Mouse (Mus musculus) stomach, embryonic 16.5 days (tissue): ENCODE data around the gene Naglu. TPM values are rescaled to one million over a fixed set of nuclear protein-coding genes. Genes with fewer than 3 reads are reported as not detected.

Experiments used
- ATAC-seq: fragments of 200-750 bp; cut with Nextera tagmentation; 2 replicates; pipeline ENCODE4 v1.8.0; 2017; ENCODE audit warnings: moderate number of reproducible peaks, moderate TSS enrichment; ENCODE audit not compliant: insufficient read depth, low FRiP score
- H3K27ac ChIP-seq: fragments of 300-500 bp; sonication (generic); 2 replicates; pipeline ENCODE4 v1.5.1; 2014; ENCODE audit warnings: low read length
- H3K27me3 ChIP-seq: fragments of 300-500 bp; sonication (generic); 2 replicates; pipeline ENCODE4 v1.6.1; 2014; ENCODE audit warnings: low read length, control low read depth, mixed read lengths; ENCODE audit not compliant: control insufficient read depth, insufficient read depth
- H3K36me3 ChIP-seq: fragments of 300-500 bp; sonication (generic); 2 replicates; pipeline ENCODE4 v1.6.1; 2014; ENCODE audit warnings: low read length; ENCODE audit not compliant: control insufficient read depth, insufficient read depth
- H3K4me1 ChIP-seq: fragments of 300-500 bp; sonication (generic); 2 replicates; pipeline ENCODE4 v1.6.1; 2014; ENCODE audit warnings: low read length, control low read depth, mixed read lengths; ENCODE audit not compliant: control insufficient read depth, insufficient read depth
- H3K4me2 ChIP-seq: fragments of 300-500 bp; sonication (generic); 2 replicates; pipeline ENCODE4 v1.6.1; 2014; ENCODE audit warnings: low read depth, low read length, mixed read lengths
- H3K4me3 ChIP-seq: fragments of 300-500 bp; sonication (generic); replicated peaks from 2 replicates; pipeline ENCODE4 v1.5.1; 2014; ENCODE audit warnings: mild to moderate bottlenecking, low read length
- H3K9ac ChIP-seq: fragments of 300-500 bp; sonication (generic); 2 replicates; pipeline ENCODE4 v1.6.1; 2014; ENCODE audit warnings: low read length
- H3K9me3 ChIP-seq: fragments of 300-500 bp; sonication (generic); replicated peaks from 2 replicates; pipeline ENCODE4 v1.6.1; 2016; ENCODE audit warnings: low read length, control low read depth; ENCODE audit not compliant: control insufficient read depth
- WGBS: fragments of 180-500 bp; shearing (Covaris S2); extraction: QIAGEN DNeasy Blood & Tissue Kit; methylation state at CpG from one replicate; pipeline ENCODE4 v1.1.7; 2014; 5-methylcytosine and 5-hydroxymethylcytosine counted together
- polyA plus RNA-seq: library from polyadenylated mRNA; unstranded; fragments of >200 nt; fragmentation: Nextera tagmentation; extraction: Ambion mirVana; gene quantifications from 2 replicates; pipeline ENCODE4 v1.2.1, GENCODE M21; 2015

The Naglu gene
- polyA plus RNA-seq, 1 experiment from 2014 or later = 17.2 TPM

GRCm38 (mm10) chr11:101084811-101085210, 15.0 kb downstream of the Naglu start:
- H3K27me3 ChIP-seq = peaks cover 11% of the 10 kb centered on the region; the same call in 1 of the 2 replicates
- H3K9ac ChIP-seq = 0 out of 2 replicates have a peak overlapping the region, but pooled peaks have one; percentile 12
- no peaks in the 10 kb centered on the region for H3K9me3 ChIP-seq
- ATAC-seq = no peak
- H3K4me3 ChIP-seq = no peak overlapping the region
- H3K36me3 ChIP-seq = no peaks in the 10 kb centered on the region
- H3K27ac ChIP-seq = no peak overlapping the region
- peaks cover 36% of the 10 kb centered on the region for H3K4me1 ChIP-seq
- WGBS = 92% methylated on average over 12 of the region's 12 CpGs
- H3K4me2 ChIP-seq = no peak overlapping the region

- Histone ChIP-seq H3K27me3 (0 out of 2 replicates have a peak, but pooled peaks cover 2% of the 10 kb centered on the region), H3K27ac (peak overlapping the region; percentile 90; the same call in 1 of the 2 replicates), H3K9me3 (no peaks in the 10 kb centered on the region), H3K4me2 (peak overlapping the region; percentile 81; the same call in 1 of the 2 replicates), H3K36me3 (peaks cover 4% of the 10 kb centered on the region; the same call in 1 of the 2 replicates), H3K9ac (peak overlapping the region; percentile 64; the same call in 1 of the 2 replicates), H3K4me1 (peaks cover 34% of the 10 kb centered on the region), H3K4me3 (no peak overlapping the region)
- 91% methylated on average over 18 of the region's 18 CpGs for WGBS
- ATAC-seq = no peak
These were observed 16.0 kb downstream of the Naglu start for GRCm38 (mm10) chr11:101085617-101086322.

- H3K4me3 ChIP-seq = peak overlapping the region; percentile 73
These were observed 16.5 kb downstream of the Naglu start for GRCm38 (mm10) chr11:101086323-101086674.

GRCm38 (mm10) chr11:101086756-101087681, 17.2 kb downstream of the Naglu start, which contains the start of gene Mlx:
Mlx (plus strand) TSS chr11:101087277.
- Histone ChIP-seq H3K9ac (peak within 1 kb of the TSS; percentile 89), H3K4me3 (peak within 1 kb of the TSS; percentile 73), H3K27ac (peak within 1 kb of the TSS; percentile 90), H3K27me3 (no peaks in the 10 kb centered on the region), H3K9me3 (no peaks in the 10 kb centered on the region), H3K4me1 (peaks cover 28% of the 10 kb centered on the region), H3K4me2 (peak within 1 kb of the TSS; percentile 81), H3K36me3 (peaks cover 7% of the 10 kb centered on the region; the same call in 1 of the 2 replicates)
- ATAC-seq = peak; percentile 86
- 2% methylated on average over 52 of the region's 52 CpGs for WGBS

More at GRCm38 (mm10) chr11:101086323-101086674, 16.5 kb downstream of the Naglu start:
- peaks cover 34% of the 10 kb centered on the region for H3K4me1 ChIP-seq
- WGBS = 74% methylated on average over 6 of the region's 6 CpGs
- H3K9ac ChIP-seq = peak overlapping the region; percentile 64
- no peaks in the 10 kb centered on the region for H3K9me3 ChIP-seq
- ATAC-seq = no peak
- H3K27me3 ChIP-seq = no peaks in the 10 kb centered on the region
- H3K36me3 ChIP-seq = peaks cover 4% of the 10 kb centered on the region; the same call in 1 of the 2 replicates
- H3K4me2 ChIP-seq = peak overlapping the region; percentile 81
- H3K27ac ChIP-seq = peak overlapping the region; percentile 90

GRCm38 (mm10) chr11:101087682-101088055, 17.9 kb downstream of the Naglu start:
- Histone ChIP-seq H3K9ac (peak overlapping the region; percentile 89), H3K9me3 (no peaks in the 10 kb centered on the region), H3K36me3 (peaks cover 11% of the 10 kb centered on the region; the same call in 1 of the 2 replicates), H3K4me3 (peak overlapping the region; percentile 73), H3K27ac (peak overlapping the region; percentile 90), H3K27me3 (no peaks in the 10 kb centered on the region), H3K4me1 (peaks cover 28% of the 10 kb centered on the region), H3K4me2 (peak overlapping the region; percentile 81)
- WGBS = 5% methylated on average over 8 of the region's 8 CpGs
- ATAC-seq = no peak

GRCm38 (mm10) chr11:101089931-101090330, 20.1 kb downstream of the Naglu start:
- 85% methylated on average over 1 of the region's 1 CpGs for WGBS
- no peak for ATAC-seq
- Histone ChIP-seq H3K27ac (no peak overlapping the region), H3K9ac (no peak overlapping the region), H3K27me3 (no peaks in the 10 kb centered on the region), H3K4me3 (no peak overlapping the region), H3K4me2 (no peak overlapping the region), H3K9me3 (no peaks in the 10 kb centered on the region), H3K4me1 (peaks cover 27% of the 10 kb centered on the region), H3K36me3 (peaks cover 11% of the 10 kb centered on the region; the same call in 1 of the 2 replicates)

- peak overlapping the region; percentile 98 for H3K4me2 ChIP-seq
- peak overlapping the region; percentile 93 for H3K4me3 ChIP-seq
- H3K9me3 ChIP-seq = no peaks in the 10 kb centered on the region
- WGBS = under 1% methylated on average over 18 of the region's 18 CpGs
- no peak overlapping the region for H3K27ac ChIP-seq
- H3K36me3 ChIP-seq = peaks cover 18% of the 10 kb centered on the region
- no peak for ATAC-seq
- peaks cover 12% of the 10 kb centered on the region for H3K4me1 ChIP-seq
- peak overlapping the region; percentile 81 for H3K9ac ChIP-seq
- H3K27me3 ChIP-seq = no peaks in the 10 kb centered on the region
These were observed 25.1 kb downstream of the Naglu start for GRCm38 (mm10) chr11:101094930-101095313.

GRCm38 (mm10) chr11:101095314-101096024, 25.7 kb downstream of the Naglu start, which contains the start of gene Psmc3ip:
Psmc3ip (minus strand) TSS chr11:101095436.
- peak; percentile 96 for ATAC-seq
- peaks cover 16% of the 10 kb centered on the region for H3K36me3 ChIP-seq
- H3K4me3 ChIP-seq = peak within 1 kb of the TSS; percentile 93
- H3K9ac ChIP-seq = peak within 1 kb of the TSS; percentile 89
- H3K27me3 ChIP-seq = no peaks in the 10 kb centered on the region
- H3K4me1 ChIP-seq = peaks cover 12% of the 10 kb centered on the region
- under 1% methylated on average over 43 of the region's 43 CpGs for WGBS
- H3K4me2 ChIP-seq = peak within 1 kb of the TSS; percentile 98
- H3K9me3 ChIP-seq = no peaks in the 10 kb centered on the region
- peak within 1 kb of the TSS; percentile 97 for H3K27ac ChIP-seq
